Comparison of ENCODE assay signal across 14 mouse cellular contexts in genomic region chr1:152605895-152606625, GRCm38 (mm10).
DNase-seq lines count a peak whose midpoint lies in the region; ATAC-seq lines count a peak whose summit lies in the region.
"Had no signal": no experiment of that assay in that cellular context is flagged by ENCODE, and none has a peak within 500 bp of the region (broad histone marks: within the 10 kb centered on the region; RNA-seq: fewer than 3 reads in every experiment).

No protein-coding gene starts in this region.

- WGBS in intestine, embryonic 16.5 days = 62% methylated on average over 5 of the region's 5 CpGs
- WGBS in intestine, embryonic 15.5 days = 70% methylated on average over 5 of the region's 5 CpGs
- WGBS in embryonic facial prominence, embryonic 10.5 days = 87% methylated on average over 5 of the region's 5 CpGs

- ATAC-seq in frontal cortex, adult (ENCODE audit: low TSS enrichment) = peak; percentile 61
- 0 out of 2 replicates have a peak, but pooled peaks have one; percentile 10 for ATAC-seq in intestine, embryonic 16.5 days
- ATAC-seq in intestine, embryonic 15.5 days = no peak

- H3K4me3 ChIP-seq in intestine, embryonic 16.5 days (ENCODE audit: low read length) = no peak overlapping the region
- no peak overlapping the region for H3K4me3 ChIP-seq in intestine, embryonic 15.5 days (replicated peaks)
- H3K4me3 ChIP-seq in embryonic facial prominence, embryonic 10.5 days = no peak overlapping the region
- H3K4me3 ChIP-seq: hindbrain, embryonic 13.5 days had no signal

- H3K4me2 ChIP-seq in intestine, embryonic 16.5 days (ENCODE audit: low read depth, low read length) = no peak overlapping the region
- no peak overlapping the region for H3K4me2 ChIP-seq in intestine, embryonic 15.5 days (replicated peaks)
- H3K4me2 ChIP-seq: hindbrain, embryonic 13.5 days; midbrain, embryonic 11.5 days had no signal

- H3K27me3 ChIP-seq in intestine, embryonic 16.5 days (replicated peaks; ENCODE audit: control insufficient read depth, insufficient read depth, low read length) = no peaks in the 10 kb centered on the region
- H3K27me3 ChIP-seq in intestine, embryonic 15.5 days (replicated peaks) = no peaks in the 10 kb centered on the region
- H3K27me3 ChIP-seq in embryonic facial prominence, embryonic 10.5 days (replicated peaks; ENCODE audit: low read depth, poor library complexity, severe bottlenecking) = no peaks in the 10 kb centered on the region
- H3K27me3 ChIP-seq: hindbrain, embryonic 13.5 days had no signal

- H3K9me3 ChIP-seq in intestine, embryonic 16.5 days (ENCODE audit: control insufficient read depth, low read length) = no peaks in the 10 kb centered on the region
- no peaks in the 10 kb centered on the region for H3K9me3 ChIP-seq in intestine, embryonic 15.5 days
- no peaks in the 10 kb centered on the region for H3K9me3 ChIP-seq in embryonic facial prominence, embryonic 10.5 days
- H3K9me3 ChIP-seq: hindbrain, embryonic 13.5 days had no signal

- H3K36me3 ChIP-seq in intestine, embryonic 16.5 days (ENCODE audit: control insufficient read depth, insufficient read depth, low read length) = no peaks in the 10 kb centered on the region
- H3K36me3 ChIP-seq in intestine, embryonic 15.5 days = no peaks in the 10 kb centered on the region
- peaks cover 41% of the 10 kb centered on the region for H3K36me3 ChIP-seq in embryonic facial prominence, embryonic 10.5 days (replicated peaks)
- H3K36me3 ChIP-seq: hindbrain, embryonic 13.5 days had no signal

- no peak for DNase-seq in frontal cortex, postnatal 14 days (ENCODE audit: low spot score in 2 of 2)
- peak; percentile 62 to 75 for DNase-seq in spleen, postnatal 36 days (ENCODE audit: low spot score in 2 of 2)
- DNase-seq in spleen, adult 12 weeks (ENCODE audit: low spot score) = no peak
- DNase-seq in skeletal muscle tissue, adult 2 months (ENCODE audit: low read depth, low spot score) = peak; percentile 56
- no peak for DNase-seq in embryonic facial prominence, embryonic 10.5 days (ENCODE audit: low spot score)
- DNase-seq: cerebellum, adult 9-11 months; gastrocnemius, postnatal 36 days; kidney, adult 9 months had no signal

- H3K27ac ChIP-seq in intestine, embryonic 16.5 days (ENCODE audit: low read length) = no peak overlapping the region
- H3K27ac ChIP-seq in intestine, embryonic 15.5 days = no peak overlapping the region
- H3K27ac ChIP-seq in embryonic facial prominence, embryonic 10.5 days (replicated peaks) = no peak overlapping the region
- H3K27ac ChIP-seq: hindbrain, embryonic 13.5 days; liver, embryonic 14.5 days had no signal

- peaks cover 30% of the 10 kb centered on the region for H3K4me1 ChIP-seq in intestine, embryonic 16.5 days (ENCODE audit: control insufficient read depth, insufficient read depth, low read length)
- H3K4me1 ChIP-seq in intestine, embryonic 15.5 days (replicated peaks) = peaks cover 27% of the 10 kb centered on the region
- peaks cover 14% of the 10 kb centered on the region for H3K4me1 ChIP-seq in embryonic facial prominence, embryonic 10.5 days

- no peak overlapping the region for H3K9ac ChIP-seq in intestine, embryonic 16.5 days (ENCODE audit: low read depth, low read length)
- H3K9ac ChIP-seq in intestine, embryonic 15.5 days = no peak overlapping the region
- H3K9ac ChIP-seq: hindbrain, embryonic 13.5 days; liver, embryonic 14.5 days had no signal

Comparison
In these comparisons a context has a peak if more than half of its experiments do, and no peak if none do; other contexts are left out.
1. DNase-seq: peak in spleen, postnatal 36 days (2 of 2) and skeletal muscle tissue, adult 2 months (single experiment); none in frontal cortex, postnatal 14 days (0 of 2), spleen, adult 12 weeks (single experiment) and embryonic facial prominence, embryonic 10.5 days (single experiment).